Mouse (Mus musculus): ENCODE results near the gene Miga1. TPM values are rescaled to one million over a fixed set of nuclear protein-coding genes. Genes with fewer than 3 reads are reported as not detected.

Miga1 gene
- total RNA-seq, 1 experiment, result 28.7 TPM

- DNase-seq (ENCODE audit: low read depth, low spot score), result no peak
- Histone ChIP-seq H3K27ac (ENCODE audit: insufficient read depth, low read depth, low read length, poor library complexity, severe bottlenecking) (no peak overlapping the region), H3K9me3 (ENCODE audit: control insufficient read depth, insufficient read depth, low read depth, low read length) (no peaks in the 10 kb centered on the region), H3K4me1 (ENCODE audit: control insufficient read depth in 2 of 2, insufficient read depth in 2 of 2, low read length in 2 of 2, poor library complexity in 1 of 2) (no peaks in the 10 kb centered on the region), H3K36me3 (ENCODE audit: control insufficient read depth, insufficient read depth, low read length, poor library complexity, severe bottlenecking) (peaks cover 13% of the 10 kb centered on the region; the same call in 1 of the 2 replicates), H3K9ac (ENCODE audit: insufficient read depth, low read depth, low read length, poor library complexity, severe bottlenecking) (no peak overlapping the region), H3K4me3 (ENCODE audit: insufficient read depth in 1 of 2, low read depth in 1 of 2, low read length in 2 of 2, poor library complexity in 1 of 2, severe bottlenecking in 1 of 2) (no peak overlapping the region)
- in situ Hi-C loops (cut with MboI; ENCODE audit: low sequenced_read_pairs in 2 of 2, unreplicated experiment in 2 of 2), result no loop called here
- TF ChIP-seq ZC3H11A (IDR thresholded peaks at IDR 0.05; ENCODE audit: borderline replicate concordance, low read depth, low read length) (no peak), HCFC1 (IDR thresholded peaks at IDR 0.05; ENCODE audit: borderline replicate concordance, insufficient read depth, low read length) (no peak), ZNF384 (IDR thresholded peaks at IDR 0.05; ENCODE audit: low read depth, low read length) (peak; percentile 72), CHD2 (IDR thresholded peaks at IDR 0.05; ENCODE audit: low read depth, low read length) (no peak)
These were observed 36.0 kb downstream of the Miga1 start for GRCm38 (mm10) chr3:152304093-152304815.

- Histone ChIP-seq H3K36me3 (ENCODE audit: control insufficient read depth, insufficient read depth, low read length, poor library complexity, severe bottlenecking) (peaks cover 13% of the 10 kb centered on the region; the same call in 1 of the 2 replicates), H3K27ac (ENCODE audit: insufficient read depth, low read depth, low read length, poor library complexity, severe bottlenecking) (no peak overlapping the region), H3K4me1 (ENCODE audit: control insufficient read depth in 2 of 2, insufficient read depth in 2 of 2, low read length in 2 of 2, poor library complexity in 1 of 2) (no peaks in the 10 kb centered on the region), H3K9ac (ENCODE audit: insufficient read depth, low read depth, low read length, poor library complexity, severe bottlenecking) (no peak overlapping the region), H3K9me3 (ENCODE audit: control insufficient read depth, insufficient read depth, low read depth, low read length) (no peaks in the 10 kb centered on the region), H3K4me3 (ENCODE audit: insufficient read depth in 1 of 2, low read depth in 1 of 2, low read length in 2 of 2, poor library complexity in 1 of 2, severe bottlenecking in 1 of 2) (no peak overlapping the region)
- in situ Hi-C loops (cut with MboI; ENCODE audit: low sequenced_read_pairs in 2 of 2, unreplicated experiment in 2 of 2), result no loop called here
- no peak for DNase-seq (ENCODE audit: low read depth, low spot score)
- TF ChIP-seq ZNF384 (IDR thresholded peaks at IDR 0.05; ENCODE audit: low read depth, low read length), result no peak
- TF ChIP-seq CHD2 (IDR thresholded peaks at IDR 0.05; ENCODE audit: low read depth, low read length), result no peak
- TF ChIP-seq MAFK (IDR thresholded peaks at IDR 0.05; ENCODE audit: insufficient read depth, low read depth, low read length), result no peak
- TF ChIP-seq HCFC1 (IDR thresholded peaks at IDR 0.05; ENCODE audit: borderline replicate concordance, insufficient read depth, low read length), result no peak
- no peak for TF ChIP-seq ZC3H11A (IDR thresholded peaks at IDR 0.05; ENCODE audit: borderline replicate concordance, low read depth, low read length)
These were observed 37.2 kb downstream of the Miga1 start for GRCm38 (mm10) chr3:152302991-152303390.

GRCm38 (mm10) chr3:152300376-152301337 lies 39.5 kb downstream of the Miga1 start:
- no peak for DNase-seq (ENCODE audit: low read depth, low spot score)

GRCm38 (mm10) chr3:152295896-152296295 lies 44.3 kb downstream of the Miga1 start:
- Histone ChIP-seq H3K4me1 (ENCODE audit: control insufficient read depth in 2 of 2, insufficient read depth in 2 of 2, low read length in 2 of 2, poor library complexity in 1 of 2) (no peaks in the 10 kb centered on the region), H3K27ac (ENCODE audit: insufficient read depth, low read depth, low read length, poor library complexity, severe bottlenecking) (no peak overlapping the region), H3K9me3 (ENCODE audit: control insufficient read depth, insufficient read depth, low read depth, low read length) (no peaks in the 10 kb centered on the region), H3K4me3 (ENCODE audit: insufficient read depth in 1 of 2, low read depth in 1 of 2, low read length in 2 of 2, poor library complexity in 1 of 2, severe bottlenecking in 1 of 2) (no peak overlapping the region), H3K9ac (ENCODE audit: insufficient read depth, low read depth, low read length, poor library complexity, severe bottlenecking) (no peak overlapping the region), H3K36me3 (ENCODE audit: control insufficient read depth, insufficient read depth, low read length, poor library complexity, severe bottlenecking) (peaks cover 17% of the 10 kb centered on the region)
- no peak for DNase-seq (ENCODE audit: low read depth, low spot score)
- TF ChIP-seq ZNF384 (IDR thresholded peaks at IDR 0.05; ENCODE audit: low read depth, low read length), result no peak
- TF ChIP-seq HCFC1 (IDR thresholded peaks at IDR 0.05; ENCODE audit: borderline replicate concordance, insufficient read depth, low read length), result no peak
- TF ChIP-seq CHD2 (IDR thresholded peaks at IDR 0.05; ENCODE audit: low read depth, low read length), result no peak
- no peak for TF ChIP-seq ZC3H11A (IDR thresholded peaks at IDR 0.05; ENCODE audit: borderline replicate concordance, low read depth, low read length)
- TF ChIP-seq MAFK (IDR thresholded peaks at IDR 0.05; ENCODE audit: insufficient read depth, low read depth, low read length), result no peak
- in situ Hi-C loops (cut with MboI; ENCODE audit: low sequenced_read_pairs in 2 of 2, unreplicated experiment in 2 of 2), result no loop called here

More at GRCm38 (mm10) chr3:152300376-152301337, 39.5 kb downstream of the Miga1 start:
- TF ChIP-seq CHD2 (IDR thresholded peaks at IDR 0.05; ENCODE audit: low read depth, low read length) (no peak), MAFK (IDR thresholded peaks at IDR 0.05; ENCODE audit: insufficient read depth, low read depth, low read length) (0 out of 2 replicates have a peak, but pooled peaks have one; percentile 10)
- Histone ChIP-seq H3K4me3 (ENCODE audit: insufficient read depth in 1 of 2, low read depth in 1 of 2, low read length in 2 of 2, poor library complexity in 1 of 2, severe bottlenecking in 1 of 2) (no peak overlapping the region), H3K9me3 (ENCODE audit: control insufficient read depth, insufficient read depth, low read depth, low read length) (no peaks in the 10 kb centered on the region), H3K9ac (ENCODE audit: insufficient read depth, low read depth, low read length, poor library complexity, severe bottlenecking) (no peak overlapping the region), H3K36me3 (ENCODE audit: control insufficient read depth, insufficient read depth, low read length, poor library complexity, severe bottlenecking) (peaks cover 13% of the 10 kb centered on the region), H3K27ac (ENCODE audit: insufficient read depth, low read depth, low read length, poor library complexity, severe bottlenecking) (no peak overlapping the region), H3K4me1 (ENCODE audit: control insufficient read depth in 2 of 2, insufficient read depth in 2 of 2, low read length in 2 of 2, poor library complexity in 1 of 2) (no peaks in the 10 kb centered on the region)
- in situ Hi-C loops (cut with MboI; ENCODE audit: low sequenced_read_pairs in 2 of 2, unreplicated experiment in 2 of 2), result no loop called here

Measured in ES-E14 (cell line).